Comparison of ENCODE assay signal across 9 mouse cellular contexts in genomic region chr1:65046401-65047109, GRCm38 (mm10). TPM values are rescaled to one million over a fixed set of nuclear protein-coding genes. Genes with fewer than 3 reads are reported as not detected.
DNase-seq lines count a peak whose midpoint lies in the region; ATAC-seq and TF ChIP-seq lines count a peak whose summit lies in the region.
"Had no signal": no experiment of that assay in that cellular context is flagged by ENCODE, and none has a peak within 500 bp of the region (broad histone marks: within the 10 kb centered on the region; RNA-seq: fewer than 3 reads in every experiment).

No protein-coding gene starts in this region.

- H3K4me3 ChIP-seq in intestine, postnatal 0 days (ENCODE audit: low read depth, low read length): no peak overlapping the region
- H3K4me3 ChIP-seq in intestine, embryonic 16.5 days (ENCODE audit: low read length): no peak overlapping the region
- no peak overlapping the region for H3K4me3 ChIP-seq in stomach, postnatal 0 days (ENCODE audit: low read depth, low read length)
- H3K4me3 ChIP-seq: erythroblast, embryonic 14.5 days; megakaryocyte, embryonic 14.5 days had no signal

- DNase-seq in 416B (ENCODE audit: low read depth) (peak; percentile 69), ES-CJ7 (ENCODE audit: low read depth, low spot score) (peak; percentile 35)
- DNase-seq in layer of hippocampus, postnatal 10 days (ENCODE audit: low spot score in 2 of 2): peak; percentile 38 to 39
- DNase-seq in stomach, postnatal 0 days (ENCODE audit: low spot score): no peak

- no peak for ATAC-seq in intestine, postnatal 0 days
- no peak for ATAC-seq in intestine, embryonic 16.5 days
- peak; percentile 59 for ATAC-seq in granulocyte monocyte progenitor cell, adult 5-6 weeks (replicated peaks; ENCODE audit: poor library complexity, severe bottlenecking)
- ATAC-seq in stomach, postnatal 0 days (ENCODE audit: low FRiP score, low TSS enrichment): no peak

- 33% methylated on average over 8 of the region's 8 CpGs for WGBS in intestine, postnatal 0 days
- WGBS in intestine, embryonic 16.5 days: 33% methylated on average over 8 of the region's 8 CpGs
- WGBS in stomach, postnatal 0 days: 32% methylated on average over 8 of the region's 8 CpGs

- no peak overlapping the region for H3K9ac ChIP-seq in intestine, postnatal 0 days (ENCODE audit: low read depth, low read length)
- no peak overlapping the region for H3K9ac ChIP-seq in intestine, embryonic 16.5 days (ENCODE audit: low read depth, low read length)
- H3K9ac ChIP-seq in stomach, postnatal 0 days (ENCODE audit: low read length): no peak overlapping the region

- H3K27me3 ChIP-seq in intestine, postnatal 0 days (replicated peaks; ENCODE audit: control insufficient read depth, insufficient read depth, low read length): no peaks in the 10 kb centered on the region
- no peaks in the 10 kb centered on the region; the same call in 1 of the 2 replicates for H3K27me3 ChIP-seq in intestine, embryonic 16.5 days (replicated peaks; ENCODE audit: control insufficient read depth, insufficient read depth, low read length)
- H3K27me3 ChIP-seq in stomach, postnatal 0 days (ENCODE audit: control insufficient read depth, insufficient read depth, low read length): no peaks in the 10 kb centered on the region

- TF ChIP-seq CTCF in intestine, postnatal 0 days (IDR thresholded peaks at IDR 0.05; ENCODE audit: low read depth): peak; percentile 79
- TF ChIP-seq CTCF in stomach, postnatal 0 days (IDR thresholded peaks at IDR 0.05; ENCODE audit: low read depth): peak; percentile 82

- no peak overlapping the region for H3K27ac ChIP-seq in intestine, postnatal 0 days (ENCODE audit: low read depth, low read length)
- no peak overlapping the region for H3K27ac ChIP-seq in intestine, embryonic 16.5 days (ENCODE audit: low read length)
- no peak overlapping the region for H3K27ac ChIP-seq in stomach, postnatal 0 days (replicated peaks)

- no peak overlapping the region for H3K4me2 ChIP-seq in intestine, postnatal 0 days (replicated peaks; ENCODE audit: low read depth)
- H3K4me2 ChIP-seq in intestine, embryonic 16.5 days (ENCODE audit: low read depth, low read length): no peak overlapping the region
- no peak overlapping the region for H3K4me2 ChIP-seq in stomach, postnatal 0 days (replicated peaks; ENCODE audit: low read depth)

- H3K36me3 ChIP-seq in intestine, postnatal 0 days (ENCODE audit: control insufficient read depth, insufficient read depth): no peaks in the 10 kb centered on the region
- H3K36me3 ChIP-seq in intestine, embryonic 16.5 days (ENCODE audit: control insufficient read depth, insufficient read depth, low read length): no peaks in the 10 kb centered on the region
- H3K36me3 ChIP-seq in stomach, postnatal 0 days (ENCODE audit: control insufficient read depth, insufficient read depth, low read length): no peaks in the 10 kb centered on the region

- TF ChIP-seq EP300 in stomach, postnatal 0 days (optimal IDR thresholded peaks at IDR 0.05): no peak

- no peaks in the 10 kb centered on the region for H3K4me1 ChIP-seq in intestine, postnatal 0 days (replicated peaks; ENCODE audit: control insufficient read depth, insufficient read depth, low read length)
- H3K4me1 ChIP-seq in intestine, embryonic 16.5 days (ENCODE audit: control insufficient read depth, insufficient read depth, low read length): no peaks in the 10 kb centered on the region
- no peaks in the 10 kb centered on the region for H3K4me1 ChIP-seq in stomach, postnatal 0 days (replicated peaks; ENCODE audit: control insufficient read depth, insufficient read depth)

- H3K9me3 ChIP-seq in intestine, postnatal 0 days (ENCODE audit: control insufficient read depth): no peaks in the 10 kb centered on the region
- H3K9me3 ChIP-seq in intestine, embryonic 16.5 days (ENCODE audit: control insufficient read depth, low read length): no peaks in the 10 kb centered on the region
- no peaks in the 10 kb centered on the region for H3K9me3 ChIP-seq in stomach, postnatal 0 days (ENCODE audit: control insufficient read depth, low read length)
- H3K9me3 ChIP-seq: megakaryocyte, embryonic 14.5 days had no signal

RNA-seq across cellular contexts. Expression of gene Cryge, which starts 4.4 kb away (rescaled TPM):
- not detected in 2 replicates for polyA plus RNA-seq in intestine, postnatal 0 days (2015; fragmentation: Nextera tagmentation; extraction: Ambion mirVana)
- not detected in 2 replicates for polyA plus RNA-seq in intestine, embryonic 16.5 days (2015; fragmentation: Nextera tagmentation; extraction: Ambion mirVana)
- not detected in 2 replicates for total RNA-seq in granulocyte monocyte progenitor cell, adult 5-6 weeks (2014; fragmentation: Nextera tagmentation)
- not detected in 2 replicates for total RNA-seq in granulocyte monocyte progenitor cell, adult 5-6 weeks (2017)
- not detected for total RNA-seq in layer of hippocampus, postnatal 10 days (2021)
- polyA plus RNA-seq in stomach, postnatal 0 days (2015; fragmentation: Nextera tagmentation; extraction: Ambion mirVana): not detected in 2 replicates
- polyA plus RNA-seq: erythroblast, embryonic 14.5 days had no signal

RNA-seq across cellular contexts. Expression of gene Akr1cl, which starts 14.0 kb away (rescaled TPM):
- polyA plus RNA-seq in intestine, postnatal 0 days (2015; fragmentation: Nextera tagmentation; extraction: Ambion mirVana): 0.09 and 0.16 TPM in 2 replicates
- polyA plus RNA-seq in intestine, embryonic 16.5 days (2015; fragmentation: Nextera tagmentation; extraction: Ambion mirVana): 0.11 and 1.4 TPM in 2 replicates
- total RNA-seq in granulocyte monocyte progenitor cell, adult 5-6 weeks (2014; fragmentation: Nextera tagmentation): not detected in 2 replicates
- total RNA-seq in granulocyte monocyte progenitor cell, adult 5-6 weeks (2017): not detected in 2 replicates
- not detected for total RNA-seq in layer of hippocampus, postnatal 10 days (2021)
- polyA plus RNA-seq in stomach, postnatal 0 days (2015; fragmentation: Nextera tagmentation; extraction: Ambion mirVana): 0.17 TPM in 1 of 2 replicates, not detected in the other
- polyA plus RNA-seq: erythroblast, embryonic 14.5 days had no signal

RNA-seq across cellular contexts. Expression of gene Crygd, which starts 16.7 kb away (rescaled TPM):
- not detected in 2 replicates for polyA plus RNA-seq in intestine, postnatal 0 days (2015; fragmentation: Nextera tagmentation; extraction: Ambion mirVana)
- not detected in 2 replicates for polyA plus RNA-seq in intestine, embryonic 16.5 days (2015; fragmentation: Nextera tagmentation; extraction: Ambion mirVana)
- not detected in 2 replicates for total RNA-seq in granulocyte monocyte progenitor cell, adult 5-6 weeks (2014; fragmentation: Nextera tagmentation)
- not detected in 2 replicates for total RNA-seq in granulocyte monocyte progenitor cell, adult 5-6 weeks (2017)
- total RNA-seq in layer of hippocampus, postnatal 10 days (2021): not detected
- polyA plus RNA-seq in stomach, postnatal 0 days (2015; fragmentation: Nextera tagmentation; extraction: Ambion mirVana): not detected in 2 replicates
- polyA plus RNA-seq: erythroblast, embryonic 14.5 days had no signal

RNA-seq across cellular contexts. Expression of gene Crygc, which starts 26.9 kb away (rescaled TPM):
- not detected in 2 replicates for polyA plus RNA-seq in intestine, postnatal 0 days (2015; fragmentation: Nextera tagmentation; extraction: Ambion mirVana)
- polyA plus RNA-seq in intestine, embryonic 16.5 days (2015; fragmentation: Nextera tagmentation; extraction: Ambion mirVana): not detected in 2 replicates
- total RNA-seq in granulocyte monocyte progenitor cell, adult 5-6 weeks (2014; fragmentation: Nextera tagmentation): not detected in 2 replicates
- total RNA-seq in granulocyte monocyte progenitor cell, adult 5-6 weeks (2017): not detected in 2 replicates
- not detected for total RNA-seq in layer of hippocampus, postnatal 10 days (2021)
- not detected in 2 replicates for polyA plus RNA-seq in stomach, postnatal 0 days (2015; fragmentation: Nextera tagmentation; extraction: Ambion mirVana)
- polyA plus RNA-seq: erythroblast, embryonic 14.5 days had no signal

RNA-seq across cellular contexts. Expression of gene Crygb, which starts 35.5 kb away (rescaled TPM):
- polyA plus RNA-seq in intestine, postnatal 0 days (2015; fragmentation: Nextera tagmentation; extraction: Ambion mirVana): not detected in 2 replicates
- polyA plus RNA-seq in intestine, embryonic 16.5 days (2015; fragmentation: Nextera tagmentation; extraction: Ambion mirVana): not detected in 2 replicates
- total RNA-seq in granulocyte monocyte progenitor cell, adult 5-6 weeks (2014; fragmentation: Nextera tagmentation): not detected in 2 replicates
- total RNA-seq in granulocyte monocyte progenitor cell, adult 5-6 weeks (2017): not detected in 2 replicates
- total RNA-seq in layer of hippocampus, postnatal 10 days (2021): not detected
- not detected in 2 replicates for polyA plus RNA-seq in stomach, postnatal 0 days (2015; fragmentation: Nextera tagmentation; extraction: Ambion mirVana)
- polyA plus RNA-seq: erythroblast, embryonic 14.5 days had no signal
